Mouse (Mus musculus): ENCODE measurements at regions not wholly inside any gene's neighbourhood (a gene's known extent, or its start where the extent isn't known, plus 50 kb on each side); places are given as distances from the start of the nearest gene placed in this dataset.

DNA sequence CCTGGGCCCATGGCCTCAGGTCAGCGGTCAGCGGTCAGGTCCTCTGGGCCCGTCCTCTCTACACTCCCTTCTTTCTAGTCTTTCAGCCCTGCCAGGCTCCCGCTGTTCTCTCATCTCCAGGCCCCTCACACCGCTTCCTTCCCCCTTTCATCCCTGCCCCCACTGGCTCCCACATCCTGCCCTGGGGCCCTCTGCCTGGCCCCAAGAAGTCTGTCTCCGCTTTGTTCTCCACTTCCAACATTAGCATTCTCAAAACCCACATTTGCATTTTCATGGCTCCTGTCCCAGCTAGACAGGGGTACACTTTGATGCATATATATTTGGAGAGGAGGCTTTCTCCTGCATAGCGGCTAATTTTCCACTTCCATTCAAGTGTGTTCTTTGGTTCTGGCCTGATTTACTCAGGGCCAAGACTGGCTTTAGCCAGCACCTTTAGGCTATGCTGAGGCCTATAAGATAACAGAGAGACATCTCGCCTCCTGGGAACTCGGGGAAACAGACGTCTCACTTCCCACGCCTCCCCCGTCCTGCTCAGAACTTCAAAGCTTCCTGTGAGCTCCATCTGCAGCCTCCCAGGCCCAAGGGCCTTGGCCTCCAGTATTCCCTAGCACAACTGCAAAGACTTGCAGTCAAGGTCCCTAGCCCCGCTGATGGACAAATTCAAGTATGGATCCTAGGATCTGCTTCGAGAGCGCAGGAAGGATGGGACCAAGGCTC, 109.8 kb upstream of the Parp11 start:
- no peak overlapping the region for H3K4me3 ChIP-seq (ENCODE audit: insufficient read depth, low read depth, low read length)
- H3K27ac ChIP-seq (replicated peaks; ENCODE audit: low read depth, low read length) = no peak overlapping the region
- H3K4me1 ChIP-seq (ENCODE audit: control insufficient read depth, insufficient read depth, insufficient read length, low read length) = peaks cover 3% of the 10 kb centered on the region; the same call in 1 of the 2 replicates

- no peak overlapping the region for H3K4me3 ChIP-seq (ENCODE audit: insufficient read depth, low read depth, low read length)
- no peak overlapping the region for H3K27ac ChIP-seq (replicated peaks; ENCODE audit: low read depth, low read length)
- peaks cover 3% of the 10 kb centered on the region; the same call in 1 of the 2 replicates for H3K4me1 ChIP-seq (ENCODE audit: control insufficient read depth, insufficient read depth, insufficient read length, low read length)
Measured at GRCm38 (mm10) chr6:127337398-127337871, 109.2 kb upstream of the Parp11 start.

DNA sequence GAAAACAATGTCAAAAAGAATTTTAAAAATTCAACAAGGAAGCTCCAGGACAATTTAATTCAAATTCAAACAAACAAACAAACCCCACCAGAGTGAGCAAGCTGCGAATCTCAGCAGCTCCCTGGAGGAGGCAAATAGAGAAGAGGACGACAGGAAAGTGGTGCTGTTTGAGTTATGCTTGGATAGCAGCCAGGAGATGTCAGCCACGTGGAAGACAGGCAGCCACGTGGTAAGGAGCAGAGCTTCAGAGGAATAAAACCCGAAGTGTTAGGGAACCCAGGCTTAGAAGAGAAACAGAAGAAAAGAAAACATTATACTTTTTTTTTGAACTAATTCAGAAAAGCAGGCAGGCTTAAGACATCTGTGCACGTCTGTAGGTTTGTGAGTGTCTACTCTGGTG, 108.2 kb upstream of the Parp11 start:
- Histone ChIP-seq H3K4me3 (ENCODE audit: insufficient read depth, low read depth, low read length) (no peak overlapping the region), H3K4me1 (ENCODE audit: control insufficient read depth, insufficient read depth, insufficient read length, low read length) (peaks cover 3% of the 10 kb centered on the region; the same call in 1 of the 2 replicates), H3K27ac (replicated peaks; ENCODE audit: low read depth, low read length) (no peak overlapping the region)

DNA sequence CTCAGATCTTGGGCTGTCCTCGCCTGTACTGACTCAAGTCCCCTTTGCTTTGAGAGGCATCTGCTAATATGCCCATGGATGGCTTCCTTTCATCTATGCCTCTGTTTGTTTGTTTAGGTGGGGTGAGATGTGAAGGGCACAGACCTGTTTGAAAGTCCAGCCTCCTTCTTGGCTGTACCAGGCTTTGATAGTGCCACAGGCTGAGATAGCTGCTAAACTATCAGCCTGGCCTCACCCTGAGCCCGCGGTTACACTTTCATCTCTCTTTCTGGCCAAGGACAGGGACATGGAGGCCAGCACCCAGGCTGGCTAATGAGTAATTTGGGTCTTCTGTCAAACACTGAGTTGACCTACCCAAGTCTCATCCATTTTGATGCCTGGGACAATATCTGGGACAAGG, 105.0 kb upstream of the Parp11 start:
- Histone ChIP-seq H3K4me3 (ENCODE audit: insufficient read depth, low read depth, low read length) (no peak overlapping the region), H3K27ac (replicated peaks; ENCODE audit: low read depth, low read length) (no peak overlapping the region), H3K4me1 (ENCODE audit: control insufficient read depth, insufficient read depth, insufficient read length, low read length) (0 out of 2 replicates have a peak, but pooled peaks cover 2% of the 10 kb centered on the region)

GRCm38 (mm10) chr6:127348770-127349409, 97.8 kb upstream of the Parp11 start:
- no peak overlapping the region for H3K27ac ChIP-seq (replicated peaks; ENCODE audit: low read depth, low read length)
- H3K4me1 ChIP-seq (ENCODE audit: control insufficient read depth, insufficient read depth, insufficient read length, low read length) = 0 out of 2 replicates have a peak, but pooled peaks cover 2% of the 10 kb centered on the region
- no peak overlapping the region for H3K4me3 ChIP-seq (ENCODE audit: insufficient read depth, low read depth, low read length)

DNA sequence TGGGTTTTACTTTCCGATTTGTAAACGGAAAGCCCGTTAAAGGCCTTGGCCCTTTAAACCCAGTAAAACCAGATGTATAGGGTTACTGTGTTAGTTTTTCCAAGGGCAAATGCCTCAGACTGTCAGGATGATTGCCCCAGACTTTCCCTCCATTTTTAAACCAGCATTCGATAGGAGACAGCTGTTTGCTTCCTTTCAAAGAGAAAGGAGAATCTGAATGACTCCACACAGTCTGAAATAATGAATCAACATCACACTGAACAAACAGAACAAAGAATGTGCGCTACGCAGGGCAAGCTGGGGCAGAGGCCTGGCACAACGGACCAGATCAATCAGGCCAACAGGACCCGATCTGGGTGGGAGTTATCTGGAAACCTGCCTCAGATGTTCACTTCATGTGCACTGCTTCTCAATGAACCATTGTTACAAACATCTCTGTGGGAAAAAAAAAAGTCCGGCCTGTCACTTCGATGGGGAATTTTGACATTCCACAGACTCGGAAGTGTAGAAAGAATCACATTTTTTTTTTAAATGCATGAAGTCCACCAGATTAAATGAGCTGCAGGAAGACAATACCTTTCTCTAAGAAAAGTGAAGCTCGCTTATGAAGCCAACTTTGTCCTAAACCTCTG, 97.0 kb upstream of the Parp11 start:
- Histone ChIP-seq H3K27ac (replicated peaks; ENCODE audit: low read depth, low read length) (no peak overlapping the region), H3K4me3 (ENCODE audit: insufficient read depth, low read depth, low read length) (no peak overlapping the region), H3K4me1 (ENCODE audit: control insufficient read depth, insufficient read depth, insufficient read length, low read length) (0 out of 2 replicates have a peak, but pooled peaks cover 2% of the 10 kb centered on the region)

GRCm38 (mm10) chr6:127351691-127352090, 94.9 kb upstream of the Parp11 start:
- Histone ChIP-seq H3K4me1 (ENCODE audit: control insufficient read depth, insufficient read depth, insufficient read length, low read length) (no peaks in the 10 kb centered on the region), H3K4me3 (ENCODE audit: insufficient read depth, low read depth, low read length) (no peak overlapping the region), H3K27ac (replicated peaks; ENCODE audit: low read depth, low read length) (no peak overlapping the region)

DNA sequence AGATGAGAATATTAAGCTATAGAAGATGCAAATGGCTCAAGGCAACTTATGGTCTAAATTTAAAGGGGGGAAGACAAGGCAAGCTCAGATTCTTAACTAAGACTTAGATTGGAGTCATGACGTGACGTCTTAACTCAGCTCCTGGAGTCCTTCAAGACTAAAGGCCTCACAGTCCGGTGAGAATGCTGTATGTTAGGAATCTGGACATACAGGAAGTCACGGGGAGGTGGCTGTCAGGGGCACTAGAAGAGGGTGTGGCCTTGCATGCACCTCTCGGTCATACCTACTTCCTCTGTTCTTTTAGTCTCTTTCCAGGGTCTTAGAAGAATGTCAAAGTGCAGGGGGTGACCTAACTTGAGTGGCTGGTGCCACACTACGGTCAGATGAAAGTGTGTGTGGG, 91.5 kb upstream of the Parp11 start:
- Histone ChIP-seq H3K4me3 (ENCODE audit: insufficient read depth, low read depth, low read length) (no peak overlapping the region), H3K27ac (replicated peaks; ENCODE audit: low read depth, low read length) (no peak overlapping the region), H3K4me1 (ENCODE audit: control insufficient read depth, insufficient read depth, insufficient read length, low read length) (no peaks in the 10 kb centered on the region)

- no peak overlapping the region for H3K27ac ChIP-seq (replicated peaks; ENCODE audit: low read depth, low read length)
- no peaks in the 10 kb centered on the region for H3K4me1 ChIP-seq (ENCODE audit: control insufficient read depth, insufficient read depth, insufficient read length, low read length)
- H3K4me3 ChIP-seq (ENCODE audit: insufficient read depth, low read depth, low read length) = no peak overlapping the region
Measured at GRCm38 (mm10) chr6:127356442-127356841, 90.2 kb upstream of the Parp11 start.

DNA sequence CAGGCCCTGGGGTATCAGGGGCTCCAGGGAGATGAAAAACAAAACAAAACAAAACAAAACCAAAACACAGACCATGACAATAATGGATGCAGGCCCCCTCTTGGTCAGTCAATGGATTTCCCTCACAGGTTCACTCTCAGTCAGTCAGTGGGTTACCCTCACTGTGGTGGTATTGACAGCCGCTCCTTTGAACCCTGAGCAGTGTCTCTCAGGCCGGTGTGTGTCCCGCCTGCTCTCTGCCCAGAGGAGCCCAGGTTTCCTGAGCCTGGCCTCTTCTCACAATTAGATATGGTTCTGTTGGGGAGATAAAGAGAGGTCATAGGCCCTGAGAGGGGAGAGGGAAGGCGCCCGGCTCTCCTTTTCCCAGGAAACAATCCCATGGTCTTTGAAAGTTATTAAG, 87.8 kb upstream of the Parp11 start:
- no peak overlapping the region for H3K4me3 ChIP-seq (ENCODE audit: insufficient read depth, low read depth, low read length)
- H3K27ac ChIP-seq (replicated peaks; ENCODE audit: low read depth, low read length) = no peak overlapping the region
- no peaks in the 10 kb centered on the region for H3K4me1 ChIP-seq (ENCODE audit: control insufficient read depth, insufficient read depth, insufficient read length, low read length)

GRCm38 (mm10) chr6:127359391-127359874, 87.2 kb upstream of the Parp11 start:
- no peaks in the 10 kb centered on the region for H3K4me1 ChIP-seq (ENCODE audit: control insufficient read depth, insufficient read depth, insufficient read length, low read length)
- no peak overlapping the region for H3K27ac ChIP-seq (replicated peaks; ENCODE audit: low read depth, low read length)
- no peak overlapping the region for H3K4me3 ChIP-seq (ENCODE audit: insufficient read depth, low read depth, low read length)

DNA sequence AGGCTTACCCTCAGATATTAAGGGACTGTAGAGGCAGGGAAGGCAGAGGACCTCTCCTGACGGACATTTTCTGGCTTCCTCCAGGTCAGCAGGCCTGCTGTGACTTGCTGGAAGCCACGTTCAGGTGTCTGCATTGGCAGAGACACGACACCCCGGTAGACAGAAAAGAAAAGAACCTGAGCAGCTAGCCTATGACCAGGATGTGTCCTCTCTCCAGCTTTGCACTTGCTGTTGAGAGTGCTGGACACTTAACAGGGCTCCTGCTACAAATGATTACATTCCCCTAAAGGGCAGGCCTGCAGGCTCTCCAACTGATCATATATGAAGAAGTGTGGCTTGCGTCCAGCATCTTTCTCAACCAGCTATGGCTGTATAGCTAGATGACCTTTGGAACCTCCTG, 84.5 kb upstream of the Parp11 start:
- no peaks in the 10 kb centered on the region for H3K4me1 ChIP-seq (ENCODE audit: control insufficient read depth, insufficient read depth, insufficient read length, low read length)
- H3K27ac ChIP-seq (replicated peaks; ENCODE audit: low read depth, low read length) = no peak overlapping the region
- no peak overlapping the region for H3K4me3 ChIP-seq (ENCODE audit: insufficient read depth, low read depth, low read length)

DNA sequence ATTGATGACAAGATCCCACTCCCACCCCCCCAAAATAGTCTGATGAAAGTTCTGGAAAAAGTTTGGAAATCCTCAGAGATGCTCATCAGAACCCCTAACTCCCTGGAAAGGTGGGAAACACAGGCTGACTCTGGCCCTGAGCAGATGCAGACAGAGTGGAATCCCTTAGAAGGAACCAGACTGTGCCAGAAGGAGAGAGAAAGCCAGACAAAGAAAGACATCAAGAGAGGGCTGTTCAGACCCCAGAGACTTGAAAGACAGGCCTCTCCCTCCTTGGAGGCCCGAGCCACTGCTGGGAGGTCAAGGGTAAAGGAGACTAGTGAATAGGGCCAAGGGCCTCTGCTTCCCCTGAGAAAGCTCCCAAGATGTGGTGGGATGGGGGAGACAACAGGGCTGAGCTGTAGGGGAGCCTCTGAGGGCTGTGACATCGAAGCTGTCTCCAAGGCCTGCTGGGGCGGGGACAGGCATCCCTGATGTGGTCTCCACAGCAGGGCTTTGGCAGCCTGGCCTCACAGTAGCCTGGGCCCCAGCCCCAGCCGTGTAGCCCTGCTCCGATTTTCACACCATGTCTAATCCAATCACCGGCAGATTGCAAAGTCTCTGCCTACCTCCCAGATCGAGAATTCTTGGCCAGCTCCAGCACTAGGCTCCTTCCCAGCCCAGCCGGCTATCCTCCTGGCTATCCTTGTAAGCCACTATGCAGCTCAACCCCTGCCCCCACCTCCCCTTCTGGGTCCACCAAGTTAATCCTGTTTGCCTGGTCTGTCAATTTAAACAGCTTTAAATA, 83.5 kb upstream of the Parp11 start:
- Histone ChIP-seq H3K27ac (replicated peaks; ENCODE audit: low read depth, low read length) (no peak overlapping the region), H3K4me3 (ENCODE audit: insufficient read depth, low read depth, low read length) (no peak overlapping the region), H3K4me1 (ENCODE audit: control insufficient read depth, insufficient read depth, insufficient read length, low read length) (no peaks in the 10 kb centered on the region)

GRCm38 (mm10) chr6:127363871-127364590, 82.6 kb upstream of the Parp11 start:
- Histone ChIP-seq H3K4me1 (ENCODE audit: control insufficient read depth, insufficient read depth, insufficient read length, low read length) (no peaks in the 10 kb centered on the region), H3K27ac (replicated peaks; ENCODE audit: low read depth, low read length) (no peak overlapping the region), H3K4me3 (ENCODE audit: insufficient read depth, low read depth, low read length) (no peak overlapping the region)
